Mouse (Mus musculus): ENCODE measurements around the gene Gm28551. TPM values are rescaled to one million over a fixed set of nuclear protein-coding genes. Genes with fewer than 3 reads are reported as not detected.

The Gm28551 gene
- total and polyA plus RNA-seq, 3 experiments = 0.46 TPM; not detected in 2

- H3K79me2 ChIP-seq (ENCODE audit: control insufficient read depth, insufficient read depth, low read length, poor library complexity) = no peaks in the 10 kb centered on the region
- H3K27ac ChIP-seq (ENCODE audit: control insufficient read depth, low read depth, low read length) = no peak overlapping the region
- no peak overlapping the region for H3K4me3 ChIP-seq (ENCODE audit: control insufficient read depth in 1 of 2, insufficient read depth in 1 of 2, low read depth in 2 of 2, low read length in 2 of 2)
- no peak for TF ChIP-seq UBTF (IDR thresholded peaks at IDR 0.05; ENCODE audit: borderline replicate concordance, insufficient read depth, low read depth, low read length)
- TF ChIP-seq MAX (IDR thresholded peaks at IDR 0.05; ENCODE audit: low read length) = no peak
- no peak for TF ChIP-seq USF2 (IDR thresholded peaks at IDR 0.05; ENCODE audit: borderline replicate concordance in 1 of 2, insufficient read depth in 1 of 2, low read depth in 1 of 2, low read length in 2 of 2)
- no peak for TF ChIP-seq ETS1 (IDR thresholded peaks at IDR 0.05; ENCODE audit: low read depth, low read length)
- TF ChIP-seq TCF12 (IDR thresholded peaks at IDR 0.05; ENCODE audit: low read depth, low read length) = peak; percentile 63; the same call in 1 of the 2 replicates
- no peak for TF ChIP-seq ZMIZ1 (IDR thresholded peaks at IDR 0.05; ENCODE audit: low read depth, low read length)
- TF ChIP-seq NELFE (IDR thresholded peaks at IDR 0.05; ENCODE audit: low read depth, low read length) = no peak
- TF ChIP-seq EP300 (IDR thresholded peaks at IDR 0.05; ENCODE audit: low read depth in 1 of 2, low read length in 2 of 2) = 0 out of 4 replicates have a peak, but pooled peaks of 1 of the 2 experiments have one; percentile 22
- TF ChIP-seq CTCF (IDR thresholded peaks at IDR 0.05 in 2 of 3, conservative IDR thresholded peaks at IDR 0.05 in 1 of 3; ENCODE audit: control insufficient read depth in 1 of 3, insufficient read depth in 1 of 3, low read depth in 2 of 3, low read length in 3 of 3, poor library complexity in 1 of 3, severe bottlenecking in 1 of 3) = no peak
- TF ChIP-seq USF1 (IDR thresholded peaks at IDR 0.05; ENCODE audit: low read depth, low read length) = no peak
- TF ChIP-seq E2F4 (IDR thresholded peaks at IDR 0.05; ENCODE audit: borderline replicate concordance, low read depth, low read length) = no peak
- no peak for TF ChIP-seq MEF2A (IDR thresholded peaks at IDR 0.05; ENCODE audit: extremely low read depth, insufficient replicate concordance, low read depth, low read length, poor library complexity, severe bottlenecking)
- TF ChIP-seq NRF1 (IDR thresholded peaks at IDR 0.05; ENCODE audit: insufficient read depth, low read depth, low read length, poor library complexity, severe bottlenecking) = no peak
- no peak for TF ChIP-seq GABPA (IDR thresholded peaks at IDR 0.05; ENCODE audit: low read depth, low read length)
- no peak for TF ChIP-seq ZNF384 (IDR thresholded peaks at IDR 0.05; ENCODE audit: low read depth, low read length)
- TF ChIP-seq GATA1 (IDR thresholded peaks at IDR 0.05; ENCODE audit: low read depth, low read length) = peak; percentile 29; the same call in 1 of the 2 replicates
- peaks cover 0 to 11% of the 10 kb centered on the region in 2 experiments for H3K36me3 ChIP-seq (ENCODE audit: control insufficient read depth in 1 of 2, insufficient read depth in 2 of 2, low read length in 2 of 2)
- no peaks in the 10 kb centered on the region for H3K9me3 ChIP-seq (replicated peaks; ENCODE audit: insufficient read depth, low read length)
- no peaks in the 10 kb centered on the region for H3K27me3 ChIP-seq (ENCODE audit: control insufficient read depth in 1 of 2, insufficient read depth in 2 of 2, low read length in 2 of 2)
- H3K9ac ChIP-seq (ENCODE audit: control insufficient read depth, low read depth, low read length, poor library complexity, severe bottlenecking) = no peak overlapping the region
- peaks cover 2 to 27% of the 10 kb centered on the region in 2 experiments; a peak in 2 of 4 replicates for H3K4me1 ChIP-seq (ENCODE audit: control insufficient read depth in 1 of 2, insufficient read depth in 2 of 2, low read length in 2 of 2)
- DNase-seq (ENCODE audit: low read depth, low spot score) = no peak
Observed at GRCm38 (mm10) chr1:53321662-53322344, 30.7 kb downstream of the Gm28551 start.

Measured in MEL (cell line).